Mouse (Mus musculus) forebrain, postnatal 0 days (tissue): ENCODE results near the gene Poln. TPM values are rescaled to one million over a fixed set of nuclear protein-coding genes. Genes with fewer than 3 reads are reported as not detected.

Source experiments
- ATAC-seq: fragments of 200-750 bp; cut with Nextera tagmentation; 2 replicates; pipeline ENCODE4 v1.8.0; 2017; ENCODE audit warnings: mild to moderate bottlenecking, moderate library complexity
- DNase-seq: peaks from one replicate; pipeline ENCODE4 v3.0.0-alpha.2; 2015
- H3K27ac ChIP-seq: fragments of 300-500 bp; sonication (generic); 2 replicates; pipeline ENCODE4 v1.5.1; 2014; ENCODE audit warnings: low read depth, mild to moderate bottlenecking, antibody characterized with exemption, low read length, moderate library complexity, mixed read lengths
- H3K27me3 ChIP-seq: fragments of 300-500 bp; sonication (generic); 2 replicates; pipeline ENCODE4 v1.6.1; 2014; ENCODE audit warnings: mild to moderate bottlenecking, low read length, mixed read lengths; ENCODE audit not compliant: insufficient read depth
- H3K36me3 ChIP-seq: fragments of 300-500 bp; sonication (generic); 2 replicates; pipeline ENCODE4 v1.6.1; 2014; ENCODE audit warnings: mild to moderate bottlenecking, moderate library complexity; ENCODE audit not compliant: insufficient read depth
- H3K4me1 ChIP-seq: fragments of 300-500 bp; sonication (generic); 2 replicates; pipeline ENCODE4 v1.6.1; 2014; ENCODE audit warnings: antibody characterized with exemption; ENCODE audit not compliant: insufficient read depth
- H3K4me2 ChIP-seq: fragments of 300-500 bp; sonication (generic); 2 replicates; pipeline ENCODE4 v1.6.1; 2014; ENCODE audit warnings: low read depth, mild to moderate bottlenecking, moderate library complexity
- H3K4me3 ChIP-seq: fragments of 300-500 bp; sonication (generic); 2 replicates; pipeline ENCODE4 v1.5.1; 2014; ENCODE audit warnings: low read depth, low read length, mixed read lengths
- H3K9ac ChIP-seq: fragments of 300-500 bp; sonication (generic); 2 replicates; pipeline ENCODE4 v1.6.1; 2014; ENCODE audit warnings: mild to moderate bottlenecking
- H3K9me3 ChIP-seq: fragments of 300-500 bp; sonication (generic); 2 replicates; pipeline ENCODE4 v1.6.1; 2016; ENCODE audit warnings: low read length
- CTCF ChIP-seq: sonication (generic); IDR thresholded peaks from 2 replicates; pipeline ENCODE4 v1.5.1; 2016; ENCODE audit warnings: antibody characterized with exemption, control low read depth, low read depth
- WGBS: fragments of 180-500 bp; shearing (Covaris S2); extraction: QIAGEN DNeasy Blood & Tissue Kit; methylation state at CpG from one replicate; pipeline ENCODE4 v1.1.7; 2014; 5-methylcytosine and 5-hydroxymethylcytosine counted together
- polyA plus RNA-seq: library from polyadenylated mRNA; unstranded; fragments of >200 nt; fragmentation: Nextera tagmentation; extraction: Ambion mirVana; gene quantifications from 2 replicates; pipeline ENCODE4 v1.2.1, GENCODE M21; 2015
- total RNA-seq: library from RNA; depleted of rRNA; stranded (reverse); fragments of >200 nt; gene quantifications from 2 replicates; pipeline ENCODE4 v1.2.3, GENCODE M21; 2014; rRNA removed

The Poln gene
- total RNA-seq (0.05 and 0.15 TPM in 2 replicates), polyA plus RNA-seq (0.13 and 0.48 TPM in 2 replicates)

GRCm38 (mm10) chr5:34168950-34169891 is at the start of gene Poln, which contains the start of gene Haus3:
Gene Poln, minus strand, starts transcription at chr5:34169448.
Gene Haus3, minus strand, starts transcription at chr5:34169527.
- peak within 1 kb of the TSS; percentile 59 for H3K4me2 ChIP-seq
- DNase-seq (peak; percentile 99), ATAC-seq (peak; percentile 100)
- H3K27me3 ChIP-seq, result no peaks in the 10 kb centered on the region
- peak within 1 kb of the TSS; percentile 53 for H3K4me3 ChIP-seq
- no peaks in the 10 kb centered on the region for H3K9me3 ChIP-seq
- peak within 1 kb of the TSS; percentile 88 for H3K27ac ChIP-seq
- WGBS, result 1% methylated on average over 57 of the region's 57 CpGs
- peak within 1 kb of the TSS; percentile 53 for H3K9ac ChIP-seq
- peak; percentile 56 for TF ChIP-seq CTCF
- peaks cover 14% of the 10 kb centered on the region for H3K36me3 ChIP-seq
- no peaks in the 10 kb centered on the region for H3K4me1 ChIP-seq

GRCm38 (mm10) chr5:34218672-34219071 is 49.4 kb upstream of the Poln start:
- no peak overlapping the region for H3K4me3 ChIP-seq
- no peak overlapping the region for H3K27ac ChIP-seq
- 83% methylated on average over 5 of the region's 5 CpGs for WGBS
- no peaks in the 10 kb centered on the region for H3K4me1 ChIP-seq
- ATAC-seq (no peak), DNase-seq (no peak)
- H3K27me3 ChIP-seq, result no peaks in the 10 kb centered on the region
- TF ChIP-seq CTCF, result no peak
- no peaks in the 10 kb centered on the region for H3K36me3 ChIP-seq
- no peak overlapping the region for H3K4me2 ChIP-seq
- H3K9ac ChIP-seq, result no peak overlapping the region
- H3K9me3 ChIP-seq, result no peaks in the 10 kb centered on the region

GRCm38 (mm10) chr5:34217756-34218155 is 48.5 kb upstream of the Poln start:
- ATAC-seq, result peak; percentile 50
- no peaks in the 10 kb centered on the region for H3K36me3 ChIP-seq
- H3K4me3 ChIP-seq, result no peak overlapping the region
- no peaks in the 10 kb centered on the region for H3K27me3 ChIP-seq
- H3K4me2 ChIP-seq, result no peak overlapping the region
- no peak for TF ChIP-seq CTCF
- 73% methylated on average over 9 of the region's 9 CpGs for whole genome bisulfite sequencing
- no peaks in the 10 kb centered on the region for H3K9me3 ChIP-seq
- H3K27ac ChIP-seq, result no peak overlapping the region
- DNase-seq, result no peak
- H3K4me1 ChIP-seq, result no peaks in the 10 kb centered on the region
- no peak overlapping the region for H3K9ac ChIP-seq

GRCm38 (mm10) chr5:34216025-34216424 is 46.8 kb upstream of the Poln start:
- H3K27me3 ChIP-seq, result no peaks in the 10 kb centered on the region
- no peak overlapping the region for H3K4me3 ChIP-seq
- 80% methylated on average over 7 of the region's 7 CpGs for WGBS

GRCm38 (mm10) chr5:34213659-34214058 is 44.4 kb upstream of the Poln start:
- Histone ChIP-seq H3K27ac (no peak overlapping the region), H3K4me3 (no peak overlapping the region), H3K4me2 (no peak overlapping the region), H3K27me3 (no peaks in the 10 kb centered on the region), H3K9ac (no peak overlapping the region), H3K9me3 (no peaks in the 10 kb centered on the region), H3K36me3 (no peaks in the 10 kb centered on the region), H3K4me1 (no peaks in the 10 kb centered on the region)
- ATAC-seq (no peak), DNase-seq (no peak)
- 78% methylated on average over 8 of the region's 8 CpGs for WGBS
- no peak for TF ChIP-seq CTCF

More at GRCm38 (mm10) chr5:34216025-34216424, 46.8 kb upstream of the Poln start:
- Histone ChIP-seq H3K9me3 (no peaks in the 10 kb centered on the region), H3K36me3 (no peaks in the 10 kb centered on the region), H3K27ac (no peak overlapping the region), H3K4me1 (no peaks in the 10 kb centered on the region), H3K4me2 (no peak overlapping the region), H3K9ac (no peak overlapping the region)
- ATAC-seq (no peak), DNase-seq (no peak)
- no peak for TF ChIP-seq CTCF

- H3K27ac ChIP-seq, result no peak overlapping the region
- H3K9ac ChIP-seq, result no peak overlapping the region
- H3K4me1 ChIP-seq, result no peaks in the 10 kb centered on the region
- WGBS, result 9% methylated on average over 1 of the region's 1 CpGs
- H3K4me3 ChIP-seq, result no peak overlapping the region
- DNase-seq, result peak; percentile 79
- H3K4me2 ChIP-seq, result no peak overlapping the region
- H3K9me3 ChIP-seq, result no peaks in the 10 kb centered on the region
- ATAC-seq, result peak; percentile 85
- no peaks in the 10 kb centered on the region for H3K27me3 ChIP-seq
- no peaks in the 10 kb centered on the region for H3K36me3 ChIP-seq
- peak; percentile 91 for TF ChIP-seq CTCF
Measured at GRCm38 (mm10) chr5:34210279-34210678, 41.0 kb upstream of the Poln start.

GRCm38 (mm10) chr5:34207503-34207902 is 38.3 kb upstream of the Poln start:
- H3K4me1 ChIP-seq, result no peaks in the 10 kb centered on the region
- no peak overlapping the region for H3K4me3 ChIP-seq
- H3K27me3 ChIP-seq, result no peaks in the 10 kb centered on the region
- ATAC-seq, result no peak
- H3K36me3 ChIP-seq, result no peaks in the 10 kb centered on the region
- no peak overlapping the region for H3K27ac ChIP-seq
- 33% methylated on average over 3 of the region's 3 CpGs for WGBS
- no peaks in the 10 kb centered on the region for H3K9me3 ChIP-seq
- TF ChIP-seq CTCF, result no peak
- no peak for DNase-seq
- H3K9ac ChIP-seq, result no peak overlapping the region
- no peak overlapping the region for H3K4me2 ChIP-seq
